Mouse (Mus musculus) heart, embryonic 14.5 days (tissue): ENCODE data around the gene Scn4a. TPM values are rescaled to one million over a fixed set of nuclear protein-coding genes. Genes with fewer than 3 reads are reported as not detected.

ENCODE experiments used
- ATAC-seq: fragments of 200-750 bp; cut with Nextera tagmentation; 2 replicates; pipeline ENCODE4 v1.8.0; 2017; ENCODE audit warnings: low read depth, moderate TSS enrichment; ENCODE audit not compliant: insufficient number of reproducible peaks, insufficient read depth, low FRiP score
- H3K27ac ChIP-seq, 2 experiments: fragments of 200-500 bp in 1 of 2; fragments of 300-500 bp in 1 of 2; sonication (generic) in 1 of 2; replicated peaks in 1 of 2; 2 replicates each; pipeline ENCODE4 v1.5.1; 2012 to 2014; ENCODE audit warnings: low read depth in 2 of 2, low read length in 2 of 2, control low read depth in 1 of 2, mild to moderate bottlenecking in 1 of 2, mixed read lengths in 1 of 2; ENCODE audit not compliant: control insufficient read depth in 1 of 2, insufficient read depth in 1 of 2
- H3K27me3 ChIP-seq: fragments of 300-500 bp; sonication (generic); 2 replicates; pipeline ENCODE4 v1.6.1; 2014; ENCODE audit warnings: mild to moderate bottlenecking, low read length, control low read depth; ENCODE audit not compliant: control insufficient read depth, insufficient read depth
- H3K36me3 ChIP-seq: fragments of 300-500 bp; sonication (generic); 2 replicates; pipeline ENCODE4 v1.6.1; 2014; ENCODE audit warnings: mild to moderate bottlenecking, control low read depth, low read length, mixed read lengths; ENCODE audit not compliant: control insufficient read depth, insufficient read depth
- H3K4me1 ChIP-seq, 2 experiments: fragments of 200-500 bp in 1 of 2; fragments of 300-500 bp in 1 of 2; sonication (generic) in 1 of 2; 2 replicates each; pipeline ENCODE4 v1.6.1; 2012 to 2014; ENCODE audit warnings: low read length in 2 of 2, control low read depth in 1 of 2, mixed read lengths in 1 of 2; ENCODE audit not compliant: control insufficient read depth in 2 of 2, insufficient read depth in 2 of 2
- H3K4me2 ChIP-seq: fragments of 300-500 bp; sonication (generic); 2 replicates; pipeline ENCODE4 v1.6.1; 2014; ENCODE audit warnings: mild to moderate bottlenecking, low read length
- H3K4me3 ChIP-seq, 2 experiments: fragments of 200-500 bp in 1 of 2; fragments of 300-500 bp in 1 of 2; sonication (generic) in 1 of 2; 2 replicates each; pipeline ENCODE4 v1.5.1; 2012 to 2014; ENCODE audit warnings: low read length in 2 of 2, mild to moderate bottlenecking in 2 of 2, control low read depth in 1 of 2, low read depth in 1 of 2, moderate library complexity in 1 of 2; ENCODE audit not compliant: control insufficient read depth in 1 of 2, insufficient read depth in 1 of 2
- H3K9ac ChIP-seq: fragments of 300-500 bp; sonication (generic); 2 replicates; pipeline ENCODE4 v1.6.1; 2014; ENCODE audit warnings: mild to moderate bottlenecking, low read length
- H3K9me3 ChIP-seq: fragments of 300-500 bp; sonication (generic); 2 replicates; pipeline ENCODE4 v1.6.1; 2016; ENCODE audit warnings: low read length, control low read depth; ENCODE audit not compliant: control insufficient read depth
- WGBS: fragments of 180-500 bp; shearing (Covaris S2); extraction: QIAGEN DNeasy Blood & Tissue Kit; methylation state at CpG from one replicate; pipeline ENCODE4 v1.1.7; 2014; 5-methylcytosine and 5-hydroxymethylcytosine counted together
- polyA plus RNA-seq: library from polyadenylated mRNA; unstranded; fragments of >200 nt; fragmentation: Nextera tagmentation; extraction: Ambion mirVana; gene quantifications from 2 replicates; pipeline ENCODE4 v1.2.1, GENCODE M21; 2014

Scn4a gene
- polyA plus RNA-seq, 1 experiment from 2014 or later, result 0.07 TPM

- peak within 1 kb of the TSS; percentile 98 for H3K9ac ChIP-seq
- WGBS, result under 1% methylated on average over 72 of the region's 72 CpGs
- H3K4me2 ChIP-seq, result peak within 1 kb of the TSS; percentile 75
- no peaks in the 10 kb centered on the region for H3K9me3 ChIP-seq
- peak within 1 kb of the TSS; percentile 80 to 93 for H3K27ac ChIP-seq
- H3K27me3 ChIP-seq, result no peaks in the 10 kb centered on the region
- peaks cover 3% of the 10 kb centered on the region; the same call in 1 of the 2 replicates for H3K36me3 ChIP-seq
- peaks cover 11 to 29% of the 10 kb centered on the region in 2 experiments for H3K4me1 ChIP-seq
- H3K4me3 ChIP-seq, result peak within 1 kb of the TSS; percentile 96 to 97
- ATAC-seq, result peak; percentile 95
Measured at GRCm38 (mm10) chr11:106272644-106273310, 80.3 kb downstream of the Scn4a start, which contains the start of gene Smarcd2. Gene Smarcd2, minus strand, starts transcription at chr11:106272972.

DNA sequence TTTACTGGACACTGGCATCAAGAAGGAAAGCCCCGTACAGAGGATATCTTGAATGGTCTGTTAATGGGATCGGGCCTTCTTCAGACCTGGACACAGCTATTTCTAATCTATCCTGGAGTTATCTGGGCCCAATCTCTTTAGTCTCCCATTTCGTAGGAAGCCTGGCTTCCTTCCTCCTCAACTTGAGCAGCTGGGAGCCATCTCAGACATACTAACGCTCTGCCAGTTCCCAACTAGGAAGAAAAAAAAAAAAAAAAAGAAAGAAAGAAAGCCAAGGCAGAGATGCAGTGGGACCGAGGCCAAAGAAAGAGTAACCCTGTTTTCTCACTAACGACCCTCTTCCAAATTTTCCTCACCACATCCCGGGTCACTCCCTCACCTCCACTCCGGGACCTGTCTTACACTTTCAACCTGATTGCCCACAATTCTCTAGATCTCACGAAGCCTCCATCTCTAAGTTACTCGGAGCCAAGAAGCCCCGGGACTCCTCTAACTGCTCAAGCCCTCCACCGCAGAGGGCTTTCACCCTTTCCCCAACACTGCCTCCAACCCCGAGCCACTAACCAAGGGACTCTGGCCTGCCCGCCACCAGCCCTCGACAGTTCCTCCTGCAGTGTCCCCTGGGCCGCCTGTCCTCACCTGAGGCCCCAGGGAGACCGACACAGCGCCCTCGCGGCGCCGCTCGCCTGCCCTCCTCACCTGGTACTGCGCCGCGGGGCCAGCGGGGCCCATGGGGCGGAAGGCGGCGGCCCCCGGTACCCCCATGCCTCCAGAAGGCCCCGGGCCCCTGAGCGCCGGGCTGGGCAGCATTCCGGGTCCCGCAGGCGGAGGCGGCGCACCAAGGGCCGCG, 81.1 kb downstream of the Scn4a start:
- Histone ChIP-seq H3K4me2 (peak overlapping the region; percentile 75), H3K36me3 (peaks cover 11% of the 10 kb centered on the region), H3K4me3 (peak overlapping the region; percentile 96 to 97), H3K27me3 (no peaks in the 10 kb centered on the region), H3K27ac (peak overlapping the region; percentile 80 to 93), H3K9ac (peak overlapping the region; percentile 98), H3K4me1 (peaks cover 11 to 30% of the 10 kb centered on the region in 2 experiments), H3K9me3 (no peaks in the 10 kb centered on the region)
- peak; percentile 28; the same call in 1 of the 2 replicates for ATAC-seq
- WGBS, result 1% methylated on average over 41 of the region's 41 CpGs

DNA sequence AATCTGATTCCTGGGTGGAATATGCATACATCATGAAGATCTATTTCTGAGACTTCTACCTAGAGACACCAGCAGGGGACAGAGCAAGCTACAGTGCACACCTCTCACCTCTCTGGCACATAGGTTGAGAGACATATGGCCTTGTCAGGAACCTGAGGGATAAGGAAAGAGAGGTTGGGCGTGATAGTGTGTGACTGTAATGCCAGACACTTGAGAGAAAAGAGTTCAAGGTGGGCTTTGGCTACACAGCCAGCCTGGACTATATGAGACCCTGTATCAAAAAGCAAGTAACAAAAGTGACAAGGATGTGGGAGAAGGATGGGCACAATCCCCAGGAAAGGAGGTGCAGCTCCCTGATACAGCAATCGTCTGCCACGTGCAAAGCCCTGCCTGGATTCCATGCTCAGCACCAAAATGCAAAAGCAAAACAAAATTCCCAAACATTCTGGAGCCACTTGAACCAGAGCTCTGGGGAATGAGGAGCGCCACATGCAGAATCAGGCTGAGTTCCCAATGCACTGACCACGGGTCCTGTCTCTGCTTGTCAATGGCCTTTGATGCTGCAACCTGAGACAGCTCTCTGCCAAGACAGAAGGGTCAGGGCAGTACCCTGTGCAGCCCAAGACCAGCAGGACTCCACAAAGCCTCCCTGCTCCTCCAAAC, 81.8 kb downstream of the Scn4a start:
- H3K27ac ChIP-seq, result peak overlapping the region; percentile 23 to 93; a peak in 3 of 4 replicates
- H3K36me3 ChIP-seq, result peaks cover 18% of the 10 kb centered on the region
- H3K4me3 ChIP-seq, result peak overlapping the region; percentile 96 to 97
- WGBS, result 32% methylated on average over 5 of the region's 5 CpGs
- H3K4me1 ChIP-seq, result peaks cover 8 to 29% of the 10 kb centered on the region in 2 experiments
- no peaks in the 10 kb centered on the region for H3K9me3 ChIP-seq
- ATAC-seq, result no peak
- H3K27me3 ChIP-seq, result no peaks in the 10 kb centered on the region
- H3K9ac ChIP-seq, result peak overlapping the region; percentile 98
- peak overlapping the region; percentile 75 for H3K4me2 ChIP-seq

- 0 out of 2 replicates have a peak overlapping the region, but pooled peaks have one; percentile 8 for H3K9ac ChIP-seq
- H3K4me1 ChIP-seq, result peaks cover 5 to 22% of the 10 kb centered on the region in 2 experiments
- peaks cover 40% of the 10 kb centered on the region for H3K36me3 ChIP-seq
- H3K9me3 ChIP-seq, result no peaks in the 10 kb centered on the region
- no peak overlapping the region for H3K4me3 ChIP-seq
- no peak for ATAC-seq
- H3K27ac ChIP-seq, result no peak overlapping the region
- 67% methylated on average over 3 of the region's 3 CpGs for WGBS
- H3K4me2 ChIP-seq, result no peak overlapping the region
- no peaks in the 10 kb centered on the region for H3K27me3 ChIP-seq
Measured at GRCm38 (mm10) chr11:106269060-106269431, 84.0 kb downstream of the Scn4a start.

Other genes with a start within 250 kb of the Scn4a start
- gene Gm10840, start 192.4 kb downstream of the Scn4a start, polyA plus RNA-seq, result not detected in 2 replicates
- 80.2 and 84.6 TPM in 2 replicates for gene Limd2, start 192.4 kb downstream of the Scn4a start, polyA plus RNA-seq
- gene Strada, start 151.1 kb downstream of the Scn4a start, polyA plus RNA-seq, result 19.4 and 21.8 TPM in 2 replicates
- gene Ccdc47, start 136.9 kb downstream of the Scn4a start, polyA plus RNA-seq, result 69.8 and 75.9 TPM in 2 replicates
- gene Ddx42, start 136.4 kb downstream of the Scn4a start, polyA plus RNA-seq, result 43.0 and 44.9 TPM in 2 replicates
- 31.7 and 34.1 TPM in 2 replicates for gene Ftsj3, start 97.2 kb downstream of the Scn4a start, polyA plus RNA-seq
- gene Psmc5, start 97.1 kb downstream of the Scn4a start, polyA plus RNA-seq, result 200 and 207 TPM in 2 replicates
- 18.1 and 22.9 TPM in 2 replicates for gene Smarcd2, start 80.3 kb downstream of the Scn4a start, polyA plus RNA-seq
- 0.05 and 0.07 TPM in 2 replicates for gene Tcam1, start 76.6 kb downstream of the Scn4a start, polyA plus RNA-seq
- not detected in 2 replicates for gene Gh, start 51.4 kb downstream of the Scn4a start, polyA plus RNA-seq
- gene Cd79b, start 38.5 kb downstream of the Scn4a start, polyA plus RNA-seq, result 0.95 and 1.4 TPM in 2 replicates
- gene Prr29, start 12.2 kb upstream of the Scn4a start, polyA plus RNA-seq, result 0.35 TPM in 1 of 2 replicates, not detected in the other
- gene Icam2, start 34.8 kb upstream of the Scn4a start, polyA plus RNA-seq, result 105 and 108 TPM in 2 replicates
- gene Ern1, start 134.6 kb upstream of the Scn4a start, polyA plus RNA-seq, result 4.8 and 6.8 TPM in 2 replicates